Mouse (Mus musculus): ENCODE data around the gene Ccdc121. TPM values are rescaled to one million over a fixed set of nuclear protein-coding genes. Genes with fewer than 3 reads are reported as not detected.
"Not testable (repeated sequence)": the region's sequence is repeated elsewhere in the genome, so short reads cannot be mapped to it uniquely, and the experiment has no call there.

The Ccdc121 gene
- total RNA-seq, 2 experiments from 2014 or later: not detected

GRCm38 (mm10) chr1:181512430-181513129, 1.3 kb upstream of the Ccdc121 start:
- no peak for ATAC-seq (replicated peaks; ENCODE audit: poor library complexity)

GRCm38 (mm10) chr1:181510855-181511254, 396 bp downstream of the Ccdc121 start:
- not testable (repeated sequence) for ATAC-seq (replicated peaks; ENCODE audit: poor library complexity)

- ATAC-seq (replicated peaks; ENCODE audit: poor library complexity): 0 out of 2 replicates have a peak, but pooled peaks have one; percentile 9
Observed at GRCm38 (mm10) chr1:181505367-181505766, 5.9 kb downstream of the Ccdc121 start.

- ATAC-seq (replicated peaks; ENCODE audit: poor library complexity): no peak
Observed at GRCm38 (mm10) chr1:181503471-181503870, 7.8 kb downstream of the Ccdc121 start.

GRCm38 (mm10) chr1:181484696-181485095, 26.6 kb downstream of the Ccdc121 start:
- ATAC-seq (replicated peaks; ENCODE audit: poor library complexity): no peak

GRCm38 (mm10) chr1:181476557-181476956, 34.7 kb downstream of the Ccdc121 start:
- no peak for ATAC-seq (replicated peaks; ENCODE audit: poor library complexity)

- ATAC-seq (replicated peaks; ENCODE audit: poor library complexity): no peak
Observed at GRCm38 (mm10) chr1:181476141-181476540, 35.1 kb downstream of the Ccdc121 start.

GRCm38 (mm10) chr1:181469415-181469814, 41.8 kb downstream of the Ccdc121 start:
- ATAC-seq (replicated peaks; ENCODE audit: poor library complexity): no peak

- ATAC-seq (replicated peaks; ENCODE audit: poor library complexity): no peak
Observed at GRCm38 (mm10) chr1:181467321-181467670, 44.0 kb downstream of the Ccdc121 start.

- ATAC-seq (replicated peaks; ENCODE audit: poor library complexity): no peak; the same call in 1 of the 2 replicates
Observed at GRCm38 (mm10) chr1:181466601-181467320, 44.5 kb downstream of the Ccdc121 start.

GRCm38 (mm10) chr1:181466040-181466439, 45.2 kb downstream of the Ccdc121 start:
- no peak for ATAC-seq (replicated peaks; ENCODE audit: poor library complexity)

- peak; percentile 79 for ATAC-seq (replicated peaks; ENCODE audit: poor library complexity)
Observed at GRCm38 (mm10) chr1:181465027-181465426, 46.2 kb downstream of the Ccdc121 start.

GRCm38 (mm10) chr1:181462906-181463179, 48.4 kb downstream of the Ccdc121 start:
- no peak for ATAC-seq (replicated peaks; ENCODE audit: poor library complexity)

GRCm38 (mm10) chr1:181462051-181462905, 49.0 kb downstream of the Ccdc121 start:
- ATAC-seq (replicated peaks; ENCODE audit: poor library complexity): no peak

- no peak for ATAC-seq (replicated peaks; ENCODE audit: poor library complexity)
Observed at GRCm38 (mm10) chr1:181461484-181461883, 49.8 kb downstream of the Ccdc121 start.

- ATAC-seq (replicated peaks; ENCODE audit: poor library complexity): no peak
Observed at GRCm38 (mm10) chr1:181460283-181460682, 51.0 kb downstream of the Ccdc121 start.

Other genes starting within 250 kb of the Ccdc121 start
- not detected in 2 replicates for gene Cnih3, start 158.8 kb downstream of the Ccdc121 start, total RNA-seq (2015)
- not detected in 2 replicates for gene Cnih3, start 158.8 kb downstream of the Ccdc121 start, total RNA-seq (2017)
- not detected in 2 replicates for gene Dnah14, start 65.1 kb upstream of the Ccdc121 start, total RNA-seq (2015)
- gene Dnah14, start 65.1 kb upstream of the Ccdc121 start, total RNA-seq (2017): 1.7 and 2.5 TPM in 2 replicates

Measured in megakaryocyte progenitor cell, adult 5-6 weeks (primary cell).